Mouse (Mus musculus) liver, adult 2 months (tissue): ENCODE measurements at regions not wholly inside any gene's neighbourhood (a gene's known extent, or its start where the extent isn't known, plus 50 kb on each side); places are given as distances from the start of the nearest gene placed in this dataset.

Experiments
- CTCF ChIP-seq: fragments of 200-500 bp; IDR thresholded peaks from 2 replicates; pipeline ENCODE4 v1.5.1; 2011; ENCODE audit warnings: low read depth, low read length, control low read depth
- POLR2A ChIP-seq: fragments of 200-500 bp; IDR thresholded peaks from 2 replicates; pipeline ENCODE4 v1.6.1; 2011; ENCODE audit warnings: low read length, control low read depth; ENCODE audit not compliant: insufficient read depth; ENCODE audit errors: extremely low read depth

DNA sequence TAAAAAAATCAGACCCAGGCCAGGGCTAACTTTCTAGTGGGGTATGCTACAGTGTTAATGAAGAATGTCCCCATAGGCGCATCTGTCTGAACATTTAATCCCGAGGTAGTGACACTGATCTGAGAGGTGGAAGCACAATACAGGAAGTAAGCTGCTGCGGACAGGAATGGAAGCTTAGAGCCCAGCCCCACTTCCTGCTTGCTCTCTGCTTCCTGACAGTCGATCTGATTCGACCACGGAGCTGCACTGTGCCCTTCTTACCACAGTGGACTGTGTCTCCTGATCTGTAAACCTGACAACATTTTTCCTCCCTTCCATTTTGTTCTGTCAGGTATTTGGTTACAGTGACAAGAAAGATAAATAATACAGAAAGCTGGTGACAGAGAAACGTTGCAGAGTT is 77.5 kb upstream of the Vamp9 start:
- TF ChIP-seq POLR2A (no peak), CTCF (no peak)
